Mouse (Mus musculus): ENCODE data around the gene Vmn1r44.
"Not testable (repeated sequence)": the region's sequence is repeated elsewhere in the genome, so short reads cannot be mapped to it uniquely, and the experiment has no call there.

Vmn1r44 gene

GRCm38 (mm10) chr6:89883360-89883759 lies at the start of gene Vmn1r44:
TSS of gene Vmn1r44 (plus strand) at chr6:89883660.
- no peak for DNase-seq (ENCODE audit: low read depth, low spot score)

- no peak for DNase-seq (ENCODE audit: low read depth, low spot score)
These were observed 25.9 kb upstream of the Vmn1r44 start for GRCm38 (mm10) chr6:89857552-89857951.

GRCm38 (mm10) chr6:89859839-89860238 lies 23.6 kb upstream of the Vmn1r44 start:
- no peak for DNase-seq (ENCODE audit: low read depth, low spot score)

- DNase-seq (ENCODE audit: low read depth, low spot score), result no peak
These were observed 19.7 kb upstream of the Vmn1r44 start for GRCm38 (mm10) chr6:89863792-89864191.

GRCm38 (mm10) chr6:89867276-89867675 lies 16.2 kb upstream of the Vmn1r44 start:
- no peak for DNase-seq (ENCODE audit: low read depth, low spot score)

- DNase-seq (ENCODE audit: low read depth, low spot score), result no peak
These were observed 15.5 kb upstream of the Vmn1r44 start for GRCm38 (mm10) chr6:89867976-89868375.

GRCm38 (mm10) chr6:89876313-89876712 lies 7.1 kb upstream of the Vmn1r44 start, which contains the start of the genes Vmn1r42 and Vmn1r43:
TSS of gene Vmn1r42 (minus strand) at chr6:89876413.
TSS of gene Vmn1r43 (minus strand) at chr6:89876413.
- not testable (repeated sequence) for DNase-seq (ENCODE audit: low read depth, low spot score)

- DNase-seq (ENCODE audit: low read depth, low spot score), result no peak
These were observed 6.5 kb upstream of the Vmn1r44 start for GRCm38 (mm10) chr6:89876963-89877362.

- no peak for DNase-seq (ENCODE audit: low read depth, low spot score)
These were observed 2.6 kb upstream of the Vmn1r44 start for GRCm38 (mm10) chr6:89880867-89881266.

- DNase-seq (ENCODE audit: low read depth, low spot score), result no peak
These were observed 352 bp downstream of the Vmn1r44 start for GRCm38 (mm10) chr6:89883812-89884211.

GRCm38 (mm10) chr6:89940498-89940897 lies 57.0 kb downstream of the Vmn1r44 start, which contains the start of gene Vmn1r45:
TSS of gene Vmn1r45 (minus strand) at chr6:89940598.
- not testable (repeated sequence) for DNase-seq (ENCODE audit: low read depth, low spot score)

GRCm38 (mm10) chr6:89940926-89941325 lies 57.5 kb downstream of the Vmn1r44 start:
- DNase-seq (ENCODE audit: low read depth, low spot score), result no peak

Measured in WW6 (cell line).